Mouse (Mus musculus): ENCODE measurements around the gene Nup160. TPM values are rescaled to one million over a fixed set of nuclear protein-coding genes. Genes with fewer than 3 reads are reported as not detected.
A peak's percentile ranks its signal among the peaks of the same experiment; 100 is the strongest.

The Nup160 gene
- total RNA-seq, 2 experiments from 2014 or later = 26.6 to 29.0 TPM

GRCm38 (mm10) chr2:90660947-90661346 lies 16.1 kb upstream of the Nup160 start:
- intact Hi-C loops (cut with DNase I) = no loop called here

GRCm38 (mm10) chr2:90661426-90661825 lies 15.6 kb upstream of the Nup160 start:
- no peak for DNase-seq
- intact Hi-C loops (cut with DNase I) = no loop called here

More at GRCm38 (mm10) chr2:90660947-90661346, 16.1 kb upstream of the Nup160 start:
- no peak for DNase-seq

GRCm38 (mm10) chr2:90666591-90667387 lies 10.2 kb upstream of the Nup160 start:
- intact Hi-C loops (cut with DNase I) = no loop called here
- no peak for DNase-seq

- intact Hi-C loops (cut with DNase I) = no loop called here
- no peak for DNase-seq
Observed at GRCm38 (mm10) chr2:90667388-90668265, 9.4 kb upstream of the Nup160 start.

- intact Hi-C loops (cut with DNase I) = loop anchor here (5.0 kb wide), 1 partner anchor 93 kb away; no protein-coding TSS in a partner anchor
- no peak for DNase-seq
Observed at GRCm38 (mm10) chr2:90670343-90670742, 6.7 kb upstream of the Nup160 start.

GRCm38 (mm10) chr2:90673339-90673738 lies 3.7 kb upstream of the Nup160 start:
- intact Hi-C loops (cut with DNase I) = loop anchor here (5.0 kb wide), 1 partner anchor 96 kb away; no protein-coding TSS in a partner anchor
- no peak for DNase-seq

- intact Hi-C loops (cut with DNase I) = loop anchor here (5.0 kb wide), 1 partner anchor 97 kb away; no protein-coding TSS in a partner anchor
- DNase-seq = no peak
Observed at GRCm38 (mm10) chr2:90674555-90674954, 2.5 kb upstream of the Nup160 start.

- no peak for DNase-seq
- intact Hi-C loops (cut with DNase I) = loop anchor here (5.0 kb wide), 1 partner anchor 198 kb away; no protein-coding TSS in a partner anchor
Observed at GRCm38 (mm10) chr2:90675488-90675887, 1.5 kb upstream of the Nup160 start.

GRCm38 (mm10) chr2:90678256-90679060 lies 1.4 kb downstream of the Nup160 start:
- intact Hi-C loops (cut with DNase I) = loop anchor here (5.0 kb wide), 1 partner anchor 201 kb away; no protein-coding TSS in a partner anchor
- peak; percentile 2 for DNase-seq

- intact Hi-C loops (cut with DNase I) = loop anchor here (5.0 kb wide), 1 partner anchor 202 kb away; no protein-coding TSS in a partner anchor
- DNase-seq = peak; percentile 94
Observed at GRCm38 (mm10) chr2:90679061-90679810, 2.2 kb downstream of the Nup160 start.

GRCm38 (mm10) chr2:90700943-90701342 lies 23.9 kb downstream of the Nup160 start:
- intact Hi-C loops (cut with DNase I) = loop anchor here (10.0 kb wide), 1 partner anchor 454 kb away; no protein-coding TSS in a partner anchor
- DNase-seq = no peak

- intact Hi-C loops (cut with DNase I) = loop anchor here (10.0 kb wide), 1 partner anchor 446 kb away; no protein-coding TSS in a partner anchor
- no peak for DNase-seq
Observed at GRCm38 (mm10) chr2:90708548-90708947, 31.5 kb downstream of the Nup160 start.

GRCm38 (mm10) chr2:90715555-90716092 lies 38.6 kb downstream of the Nup160 start:
- DNase-seq = no peak
- intact Hi-C loops (cut with DNase I) = loop anchor here (10.0 kb wide), 1 partner anchor 839 kb away; no protein-coding TSS in a partner anchor

GRCm38 (mm10) chr2:90717366-90717765 lies 40.4 kb downstream of the Nup160 start:
- no peak for DNase-seq
- intact Hi-C loops (cut with DNase I) = loop anchor here (10.0 kb wide), 1 partner anchor 837 kb away; no protein-coding TSS in a partner anchor

- DNase-seq = no peak
Observed at GRCm38 (mm10) chr2:90717948-90718347, 40.9 kb downstream of the Nup160 start.

GRCm38 (mm10) chr2:90726818-90727217 lies 49.8 kb downstream of the Nup160 start:
- DNase-seq = no peak
- intact Hi-C loops (cut with DNase I) = no loop called here

More at GRCm38 (mm10) chr2:90717948-90718347, 40.9 kb downstream of the Nup160 start:
- intact Hi-C loops (cut with DNase I) = loop anchor here (10.0 kb wide), 1 partner anchor 837 kb away; no protein-coding TSS in a partner anchor

GRCm38 (mm10) chr2:90735326-90735725 lies 58.3 kb downstream of the Nup160 start:
- no peak for DNase-seq
- intact Hi-C loops (cut with DNase I) = no loop called here

- intact Hi-C loops (cut with DNase I) = no loop called here
- no peak for DNase-seq
Observed at GRCm38 (mm10) chr2:90738801-90739200, 61.8 kb downstream of the Nup160 start.

GRCm38 (mm10) chr2:90739327-90739726 lies 62.3 kb downstream of the Nup160 start:
- no peak for DNase-seq
- intact Hi-C loops (cut with DNase I) = no loop called here
